Mouse (Mus musculus): ENCODE data around the gene Rad9a. TPM values are rescaled to one million over a fixed set of nuclear protein-coding genes. Genes with fewer than 3 reads are reported as not detected.
A peak's percentile ranks its signal among the peaks of the same experiment; 100 is the strongest.
"Not testable (repeated sequence)": the region's sequence is repeated elsewhere in the genome, so short reads cannot be mapped to it uniquely, and the experiment has no call there.

The Rad9a gene
- 16.7 TPM for polyA plus RNA-seq (2012; fragmentation: generic; extraction: Trizol)

- peak within 1 kb of the TSS; percentile 20 for H3ac ChIP-seq (ENCODE audit: control insufficient read depth, insufficient read length)
- peak; percentile 84 for TF ChIP-seq POLR2AphosphoS2 (IDR thresholded peaks at IDR 0.05; ENCODE audit: insufficient read length, low read depth)
- peak; percentile 100 for TF ChIP-seq USF1 (IDR thresholded peaks at IDR 0.05; ENCODE audit: low read depth)
- TF ChIP-seq POLR2A (IDR thresholded peaks at IDR 0.05; ENCODE audit: insufficient read length, low read depth): peak; percentile 74
- no peak for TF ChIP-seq MAX (IDR thresholded peaks at IDR 0.05; ENCODE audit: low read depth)
- peak; percentile 74 for TF ChIP-seq E2F4 (IDR thresholded peaks at IDR 0.05; ENCODE audit: insufficient read depth)
- TF ChIP-seq CEBPB (IDR thresholded peaks at IDR 0.05; ENCODE audit: insufficient read depth, poor library complexity, severe bottlenecking): no peak
- no peak for TF ChIP-seq MYOG (IDR thresholded peaks at IDR 0.05; ENCODE audit: control insufficient read depth in 1 of 3, insufficient read depth in 1 of 3, insufficient read length in 2 of 3, low read depth in 2 of 3)
- TF ChIP-seq TCF12 (IDR thresholded peaks at IDR 0.05; ENCODE audit: insufficient read depth, poor library complexity, severe bottlenecking): no peak
- TF ChIP-seq REST (IDR thresholded peaks at IDR 0.05; ENCODE audit: insufficient read depth, insufficient read length): no peak
- no peak for TF ChIP-seq TCF3 (IDR thresholded peaks at IDR 0.05; ENCODE audit: insufficient read length, low read depth)
- TF ChIP-seq SRF (IDR thresholded peaks at IDR 0.05; ENCODE audit: control insufficient read depth, insufficient read length, low read depth): peak; percentile 42
- no peak for TF ChIP-seq MYOD1 (IDR thresholded peaks at IDR 0.05; ENCODE audit: control insufficient read depth in 1 of 3, insufficient read length in 2 of 3, low read depth in 2 of 3)
- H3K79me2 ChIP-seq (ENCODE audit: control insufficient read depth, insufficient read depth): peaks cover 17% of the 10 kb centered on the region
- peak within 1 kb of the TSS; percentile 100 for H3K4me2 ChIP-seq (ENCODE audit: low read depth)
- peaks cover 5% of the 10 kb centered on the region for H3K36me3 ChIP-seq (ENCODE audit: control insufficient read depth, insufficient read depth)
- H3K4me3 ChIP-seq: peak within 1 kb of the TSS; percentile 69
- no peaks in the 10 kb centered on the region for H3K27me3 ChIP-seq (ENCODE audit: control insufficient read depth, insufficient read depth, insufficient read length)
Measured at GRCm38 (mm10) chr19:4201291-4201909, at the start of gene Rad9a. Gene Rad9a (minus strand): TSS chr19:4201662.

- H3ac ChIP-seq (ENCODE audit: control insufficient read depth, insufficient read length); H3K79me2 ChIP-seq (ENCODE audit: control insufficient read depth, insufficient read depth); H3K4me2 ChIP-seq (ENCODE audit: low read depth); H3K4me3 ChIP-seq; H3K27me3 ChIP-seq (ENCODE audit: control insufficient read depth, insufficient read depth, insufficient read length); H3K36me3 ChIP-seq (ENCODE audit: control insufficient read depth, insufficient read depth): not testable (repeated sequence)
Measured at GRCm38 (mm10) chr19:4248683-4249082, 47.2 kb upstream of the Rad9a start.

- no peaks in the 10 kb centered on the region for H3K27me3 ChIP-seq (ENCODE audit: control insufficient read depth, insufficient read depth, insufficient read length)
- no peak overlapping the region for H3K4me3 ChIP-seq
- H3K36me3 ChIP-seq (ENCODE audit: control insufficient read depth, insufficient read depth): no peaks in the 10 kb centered on the region
- no peaks in the 10 kb centered on the region for H3K79me2 ChIP-seq (ENCODE audit: control insufficient read depth, insufficient read depth)
- TF ChIP-seq SRF (IDR thresholded peaks at IDR 0.05; ENCODE audit: control insufficient read depth, insufficient read length, low read depth): no peak
- no peak for TF ChIP-seq REST (IDR thresholded peaks at IDR 0.05; ENCODE audit: insufficient read depth, insufficient read length)
- TF ChIP-seq MYOD1 (IDR thresholded peaks at IDR 0.05; ENCODE audit: control insufficient read depth in 1 of 3, insufficient read length in 2 of 3, low read depth in 2 of 3): no peak
- no peak for TF ChIP-seq E2F4 (IDR thresholded peaks at IDR 0.05; ENCODE audit: insufficient read depth)
- TF ChIP-seq POLR2AphosphoS2 (IDR thresholded peaks at IDR 0.05; ENCODE audit: insufficient read length, low read depth): no peak
- no peak for TF ChIP-seq CEBPB (IDR thresholded peaks at IDR 0.05; ENCODE audit: insufficient read depth, poor library complexity, severe bottlenecking)
- TF ChIP-seq TCF12 (IDR thresholded peaks at IDR 0.05; ENCODE audit: insufficient read depth, poor library complexity, severe bottlenecking): no peak
- TF ChIP-seq TCF3 (IDR thresholded peaks at IDR 0.05; ENCODE audit: insufficient read length, low read depth): no peak
- no peak for TF ChIP-seq POLR2A (IDR thresholded peaks at IDR 0.05; ENCODE audit: insufficient read length, low read depth)
- TF ChIP-seq USF1 (IDR thresholded peaks at IDR 0.05; ENCODE audit: low read depth): no peak
- no peak for TF ChIP-seq MYOG (IDR thresholded peaks at IDR 0.05; ENCODE audit: control insufficient read depth in 1 of 3, insufficient read depth in 1 of 3, insufficient read length in 2 of 3, low read depth in 2 of 3)
- TF ChIP-seq MAX (IDR thresholded peaks at IDR 0.05; ENCODE audit: low read depth): no peak
- no peak overlapping the region for H3K4me2 ChIP-seq (ENCODE audit: low read depth)
- no peak overlapping the region for H3ac ChIP-seq (ENCODE audit: control insufficient read depth, insufficient read length)
Measured at GRCm38 (mm10) chr19:4247010-4247409, 45.5 kb upstream of the Rad9a start.

GRCm38 (mm10) chr19:4244775-4245174 is 43.3 kb upstream of the Rad9a start:
- H3K79me2 ChIP-seq (ENCODE audit: control insufficient read depth, insufficient read depth): no peaks in the 10 kb centered on the region
- no peaks in the 10 kb centered on the region for H3K36me3 ChIP-seq (ENCODE audit: control insufficient read depth, insufficient read depth)
- no peaks in the 10 kb centered on the region for H3K27me3 ChIP-seq (ENCODE audit: control insufficient read depth, insufficient read depth, insufficient read length)
- TF ChIP-seq E2F4 (IDR thresholded peaks at IDR 0.05; ENCODE audit: insufficient read depth) (no peak), TCF3 (IDR thresholded peaks at IDR 0.05; ENCODE audit: insufficient read length, low read depth) (no peak), MYOD1 (IDR thresholded peaks at IDR 0.05; ENCODE audit: control insufficient read depth in 1 of 3, insufficient read length in 2 of 3, low read depth in 2 of 3) (no peak), CEBPB (IDR thresholded peaks at IDR 0.05; ENCODE audit: insufficient read depth, poor library complexity, severe bottlenecking) (no peak)
- no peak overlapping the region for H3ac ChIP-seq (ENCODE audit: control insufficient read depth, insufficient read length)
- H3K4me3 ChIP-seq: no peak overlapping the region
- H3K4me2 ChIP-seq (ENCODE audit: low read depth): no peak overlapping the region

- H3K4me3 ChIP-seq: no peak overlapping the region
- H3ac ChIP-seq (ENCODE audit: control insufficient read depth, insufficient read length): no peak overlapping the region
- no peaks in the 10 kb centered on the region for H3K79me2 ChIP-seq (ENCODE audit: control insufficient read depth, insufficient read depth)
- no peaks in the 10 kb centered on the region for H3K27me3 ChIP-seq (ENCODE audit: control insufficient read depth, insufficient read depth, insufficient read length)
- no peak overlapping the region for H3K4me2 ChIP-seq (ENCODE audit: low read depth)
- TF ChIP-seq TCF12 (IDR thresholded peaks at IDR 0.05; ENCODE audit: insufficient read depth, poor library complexity, severe bottlenecking): no peak
- TF ChIP-seq MYOD1 (IDR thresholded peaks at IDR 0.05; ENCODE audit: control insufficient read depth in 1 of 3, insufficient read length in 2 of 3, low read depth in 2 of 3): no peak
- TF ChIP-seq POLR2A (IDR thresholded peaks at IDR 0.05; ENCODE audit: insufficient read length, low read depth): no peak
- no peak for TF ChIP-seq MYOG (IDR thresholded peaks at IDR 0.05; ENCODE audit: control insufficient read depth in 1 of 3, insufficient read depth in 1 of 3, insufficient read length in 2 of 3, low read depth in 2 of 3)
- TF ChIP-seq E2F4 (IDR thresholded peaks at IDR 0.05; ENCODE audit: insufficient read depth): no peak
- no peak for TF ChIP-seq TCF3 (IDR thresholded peaks at IDR 0.05; ENCODE audit: insufficient read length, low read depth)
- TF ChIP-seq MAX (IDR thresholded peaks at IDR 0.05; ENCODE audit: low read depth): no peak
- TF ChIP-seq SRF (IDR thresholded peaks at IDR 0.05; ENCODE audit: control insufficient read depth, insufficient read length, low read depth): no peak
- no peak for TF ChIP-seq REST (IDR thresholded peaks at IDR 0.05; ENCODE audit: insufficient read depth, insufficient read length)
- no peak for TF ChIP-seq CEBPB (IDR thresholded peaks at IDR 0.05; ENCODE audit: insufficient read depth, poor library complexity, severe bottlenecking)
- TF ChIP-seq USF1 (IDR thresholded peaks at IDR 0.05; ENCODE audit: low read depth): no peak
- TF ChIP-seq POLR2AphosphoS2 (IDR thresholded peaks at IDR 0.05; ENCODE audit: insufficient read length, low read depth): no peak
- H3K36me3 ChIP-seq (ENCODE audit: control insufficient read depth, insufficient read depth): no peaks in the 10 kb centered on the region
Measured at GRCm38 (mm10) chr19:4242416-4242815, 41.0 kb upstream of the Rad9a start.
